Mouse (Mus musculus) cerebellum, adult 2 months (tissue): ENCODE measurements around the gene Slc2a4.

ENCODE experiments used
- CTCF ChIP-seq: fragments of 200-500 bp; IDR thresholded peaks from 2 replicates; pipeline ENCODE4 v1.5.1; 2011; ENCODE audit warnings: low read depth, mild to moderate bottlenecking, control low read depth, low read length, moderate library complexity, borderline replicate concordance; ENCODE audit not compliant: insufficient read depth
- POLR2A ChIP-seq: fragments of 200-500 bp; IDR thresholded peaks from 2 replicates; pipeline ENCODE4 v1.6.1; 2011; ENCODE audit warnings: low read length, control low read depth, borderline replicate concordance; ENCODE audit not compliant: insufficient read depth

DNA sequence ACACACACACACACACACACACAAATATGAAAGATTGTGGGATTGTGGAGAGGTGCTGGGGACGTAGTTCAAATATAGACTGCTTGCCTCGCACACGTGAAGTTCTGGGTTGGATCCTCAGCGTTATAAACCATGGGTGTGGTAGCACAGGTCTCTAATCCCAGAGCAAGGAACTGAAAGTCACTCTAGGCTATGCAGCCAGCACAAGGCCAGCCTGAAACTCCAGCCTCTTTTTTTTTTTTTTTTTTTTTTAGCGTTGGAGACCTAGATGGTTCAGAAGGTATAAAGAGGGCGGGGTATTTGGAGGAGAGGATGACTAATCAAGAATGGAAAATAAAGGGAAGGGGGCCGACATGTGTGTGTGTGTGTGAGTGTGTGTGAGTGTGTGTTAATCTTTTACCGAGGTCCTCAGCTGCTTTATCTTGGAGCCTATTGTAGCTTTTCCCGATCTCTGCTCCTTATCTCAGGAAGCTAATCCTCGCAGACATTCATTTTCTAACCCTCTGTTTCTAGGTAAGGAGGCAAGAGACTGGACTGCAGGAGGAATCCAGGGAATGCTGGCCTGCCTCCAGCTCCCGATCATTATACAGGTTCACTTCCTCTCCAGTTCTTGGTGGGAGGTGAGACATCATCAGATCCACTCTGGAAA, 5.4 kb upstream of the Slc2a4 start:
- TF ChIP-seq POLR2A (no peak), CTCF (no peak)
